ENCODE assay signal across 9 mouse cellular contexts in genomic region chr5:43236476-43236875, GRCm38 (mm10). TPM values are rescaled to one million over a fixed set of nuclear protein-coding genes. Genes with fewer than 3 reads are reported as not detected.
DNase-seq lines count a peak whose midpoint lies in the region; ATAC-seq and TF ChIP-seq lines count a peak whose summit lies in the region.
"Had no signal": no experiment of that assay in that cellular context is flagged by ENCODE, and none has a peak within 500 bp of the region (broad histone marks: within the 10 kb centered on the region; RNA-seq: fewer than 3 reads in every experiment).

No protein-coding gene starts in this region.

- H3K4me2 ChIP-seq in hindbrain, embryonic 11.5 days (replicated peaks; ENCODE audit: low read depth, low read length) = no peak overlapping the region
- H3K4me2 ChIP-seq in myocyte (ENCODE audit: low read depth) = peak overlapping the region; percentile 66

- H3ac ChIP-seq in myocyte (ENCODE audit: control insufficient read depth, insufficient read length) = no peak overlapping the region

- H3K27ac ChIP-seq in hindbrain, embryonic 11.5 days (ENCODE audit: low read depth, low read length) = no peak overlapping the region
- H3K27ac ChIP-seq in hindbrain, embryonic 10.5 days = no peak overlapping the region

- no peak overlapping the region for H3K4me3 ChIP-seq in hindbrain, embryonic 11.5 days (ENCODE audit: low read depth, low read length)
- H3K4me3 ChIP-seq in hindbrain, embryonic 10.5 days = no peak overlapping the region; the same call in 1 of the 2 replicates
- H3K4me3 ChIP-seq in myocyte = peak overlapping the region; percentile 43

- H3K4me1 ChIP-seq in hindbrain, embryonic 11.5 days (replicated peaks; ENCODE audit: control insufficient read depth, insufficient read depth, low read length) = no peaks in the 10 kb centered on the region
- peaks cover 12% of the 10 kb centered on the region for H3K4me1 ChIP-seq in hindbrain, embryonic 10.5 days (replicated peaks)

- no peak for TF ChIP-seq CTCF in brain, embryonic 14.5 days (IDR thresholded peaks at IDR 0.05; ENCODE audit: borderline replicate concordance, extremely low read depth, insufficient read depth, insufficient read length)

- H3K79me2 ChIP-seq in myocyte (ENCODE audit: control insufficient read depth, insufficient read depth) = peaks cover 20% of the 10 kb centered on the region

- no peak overlapping the region for H3K9ac ChIP-seq in hindbrain, embryonic 11.5 days (ENCODE audit: low read depth, low read length)

- peak; percentile 48 for DNase-seq in CD4-positive, CD25-positive, alpha-beta regulatory T cell, adult 2 months (ENCODE audit: low read depth, low spot score)
- peak; percentile 5 for DNase-seq in hindbrain, embryonic 11.5 days (ENCODE audit: low spot score)
- DNase-seq in hindbrain, embryonic 10.5 days (ENCODE audit: low spot score) = no peak
- DNase-seq in brain, embryonic 14.5 days (ENCODE audit: low read depth) = peak; percentile 59
- DNase-seq in layer of hippocampus, postnatal 14 days (ENCODE audit: low spot score in 2 of 2) = no peak
- DNase-seq in urinary bladder, adult 18-20 months (ENCODE audit: low spot score in 2 of 2) = no peak
- DNase-seq: thymus, postnatal 4 days had no signal

- H3K9me3 ChIP-seq in hindbrain, embryonic 11.5 days (ENCODE audit: control insufficient read depth, low read length) = no peaks in the 10 kb centered on the region
- no peaks in the 10 kb centered on the region for H3K9me3 ChIP-seq in hindbrain, embryonic 10.5 days

- H3K36me3 ChIP-seq in hindbrain, embryonic 11.5 days (ENCODE audit: control insufficient read depth, insufficient read depth, low read length) = no peaks in the 10 kb centered on the region
- no peaks in the 10 kb centered on the region for H3K36me3 ChIP-seq in hindbrain, embryonic 10.5 days
- H3K36me3 ChIP-seq in myocyte (ENCODE audit: control insufficient read depth, insufficient read depth) = no peaks in the 10 kb centered on the region

- no peak for TF ChIP-seq POLR2A in brain, embryonic 14.5 days (IDR thresholded peaks at IDR 0.05; ENCODE audit: borderline replicate concordance, extremely low read depth, insufficient read depth, insufficient read length, poor library complexity, severe bottlenecking)
- TF ChIP-seq POLR2A in myocyte (IDR thresholded peaks at IDR 0.05; ENCODE audit: insufficient read length, low read depth) = no peak

- 79% methylated on average over 3 of the region's 3 CpGs for WGBS in hindbrain, embryonic 11.5 days
- 75% methylated on average over 3 of the region's 3 CpGs for WGBS in hindbrain, embryonic 10.5 days

- no peak for ATAC-seq in CD4-positive, CD25-positive, alpha-beta regulatory T cell, adult 4 months
- no peak for ATAC-seq in hindbrain, embryonic 11.5 days (ENCODE audit: low FRiP score)

- H3K27me3 ChIP-seq in hindbrain, embryonic 11.5 days (ENCODE audit: control insufficient read depth, insufficient read depth, low read length) = no peaks in the 10 kb centered on the region
- peaks cover 7% of the 10 kb centered on the region; the same call in 1 of the 2 replicates for H3K27me3 ChIP-seq in hindbrain, embryonic 10.5 days (ENCODE audit: insufficient read depth, poor library complexity, severe bottlenecking)
- H3K27me3 ChIP-seq in myocyte (ENCODE audit: control insufficient read depth, insufficient read depth, insufficient read length) = no peaks in the 10 kb centered on the region

TF ChIP-seq in myocyte, 11 proteins besides CTCF, POLR2A, EP300 and RAD21:
- TF ChIP-seq MYOG (IDR thresholded peaks at IDR 0.05; ENCODE audit: control insufficient read depth in 1 of 3, insufficient read depth in 1 of 3, insufficient read length in 2 of 3, low read depth in 2 of 3) = no peak
- no peak for TF ChIP-seq MYOD1 (IDR thresholded peaks at IDR 0.05; ENCODE audit: control insufficient read depth in 1 of 3, insufficient read length in 2 of 3, low read depth in 2 of 3)
- TF ChIP-seq CEBPB (IDR thresholded peaks at IDR 0.05; ENCODE audit: insufficient read depth, poor library complexity, severe bottlenecking) = no peak
- no peak for TF ChIP-seq SRF (IDR thresholded peaks at IDR 0.05; ENCODE audit: control insufficient read depth, insufficient read length, low read depth)
- no peak for TF ChIP-seq MAX (IDR thresholded peaks at IDR 0.05; ENCODE audit: low read depth)
- TF ChIP-seq POLR2AphosphoS2 (IDR thresholded peaks at IDR 0.05; ENCODE audit: insufficient read length, low read depth) = no peak
- no peak for TF ChIP-seq E2F4 (IDR thresholded peaks at IDR 0.05; ENCODE audit: insufficient read depth)
- no peak for TF ChIP-seq TCF3 (IDR thresholded peaks at IDR 0.05; ENCODE audit: insufficient read length, low read depth)
- no peak for TF ChIP-seq USF1 (IDR thresholded peaks at IDR 0.05; ENCODE audit: low read depth)
- no peak for TF ChIP-seq TCF12 (IDR thresholded peaks at IDR 0.05; ENCODE audit: insufficient read depth, poor library complexity, severe bottlenecking)

RNA-seq across cellular contexts. Expression of gene Cpeb2, which starts 3.5 kb away (rescaled TPM):
- polyA plus RNA-seq in CD4-positive, CD25-positive, alpha-beta regulatory T cell, adult 4 months (2017; shearing (Covaris generic)) = 1 to 10 TPM; 1.3 to 3.2 TPM
- 6.2 and 6.8 TPM in 2 replicates for polyA plus RNA-seq in hindbrain, embryonic 11.5 days (2014; fragmentation: Nextera tagmentation; extraction: Ambion mirVana)
- polyA plus RNA-seq in hindbrain, embryonic 10.5 days (2016; fragmentation: Nextera tagmentation; extraction: Ambion mirVana) = 2.3 and 3.4 TPM in 2 replicates
- polyA plus RNA-seq in brain, embryonic 14.5 days (2012; rRNA removed) = 22.5 and 36.3 TPM in 2 replicates
- polyA plus RNA-seq in myocyte (2012; fragmentation: generic; extraction: Trizol) = 3.4 TPM
- total RNA-seq in layer of hippocampus, postnatal 14 days (2021) = 10 to 100 TPM; 52.4 to 57.3 TPM

Comparison
In these comparisons a context has a peak if more than half of its experiments do, and no peak if none do; other contexts are left out.
1. DNase-seq: peak in CD4-positive, CD25-positive, alpha-beta regulatory T cell, adult 2 months (single experiment), hindbrain, embryonic 11.5 days (single experiment) and brain, embryonic 14.5 days (single experiment); none in hindbrain, embryonic 10.5 days (single experiment), layer of hippocampus, postnatal 14 days (0 of 2) and urinary bladder, adult 18-20 months (0 of 2).